Mouse (Mus musculus) thymus, adult 2 months (tissue): ENCODE results near the gene Tulp2.

Experiments
- CTCF ChIP-seq: fragments of 200-500 bp; IDR thresholded peaks from 2 replicates; pipeline ENCODE4 v1.5.1; 2012; ENCODE audit warnings: mild to moderate bottlenecking, control low read depth, low read length, moderate library complexity, borderline replicate concordance; ENCODE audit not compliant: control insufficient read depth, poor library complexity, insufficient read depth; ENCODE audit errors: extremely low read depth
- POLR2A ChIP-seq: fragments of 200-500 bp; IDR thresholded peaks from 2 replicates; pipeline ENCODE4 v1.6.1; 2012; ENCODE audit warnings: mild to moderate bottlenecking, low read length, control low read depth, moderate library complexity; ENCODE audit not compliant: control insufficient read depth, poor library complexity, insufficient read depth; ENCODE audit errors: extremely low read depth

GRCm38 (mm10) chr7:45526474-45527120 lies 44.9 kb downstream of the Tulp2 start:
- no peak for TF ChIP-seq CTCF
- no peak for TF ChIP-seq POLR2A
